Mouse (Mus musculus) megakaryocyte, embryonic 14.5 days (primary cell): Measurements from ENCODE around the gene Crlf1. TPM values are rescaled to one million over a fixed set of nuclear protein-coding genes. Genes with fewer than 3 reads are reported as not detected.
A peak's percentile ranks its signal among the peaks of the same experiment; 100 is the strongest.

Source experiments
- H3K27me3 ChIP-seq: replicated peaks from 2 replicates; pipeline ENCODE3; 2012; ENCODE audit warnings: inconsistent platforms
- H3K36me3 ChIP-seq: replicated peaks from 2 replicates; pipeline ENCODE3; 2012; ENCODE audit warnings: low read length, inconsistent platforms, mixed read lengths
- H3K4me1 ChIP-seq: 2 replicates; pipeline ENCODE4 v1.6.1; 2012; ENCODE audit warnings: inconsistent platforms
- H3K4me3 ChIP-seq: replicated peaks from 2 replicates; pipeline ENCODE3; 2012; ENCODE audit warnings: moderate library complexity, mild to moderate bottlenecking, inconsistent platforms
- H3K9me3 ChIP-seq: 2 replicates; pipeline ENCODE4 v1.6.1; 2012; ENCODE audit warnings: inconsistent platforms
- FLI1 ChIP-seq: IDR thresholded peaks from 2 replicates; pipeline ENCODE4 v1.6.1; 2012; ENCODE audit warnings: low read length, inconsistent platforms, mixed read lengths
- GATA1 ChIP-seq: IDR thresholded peaks from 3 replicates; pipeline ENCODE4 v1.6.1; 2012; ENCODE audit warnings: mixed read lengths, low read length, inconsistent platforms, borderline replicate concordance
- polyA plus RNA-seq: library from polyadenylated mRNA; stranded (reverse); fragments of >175 nt; gene quantifications from 2 replicates; pipeline ENCODE4 v1.2.3, GENCODE M21; 2012; ENCODE audit warnings: low replicate concordance; ENCODE audit not compliant: insufficient read depth

Gene Crlf1
- polyA plus RNA-seq, 1 experiment, result not detected

- H3K9me3 ChIP-seq, result 0 out of 2 replicates have a peak, but pooled peaks cover 2% of the 10 kb centered on the region
- peak overlapping the region; percentile 71 for H3K4me3 ChIP-seq
- peaks cover 99% of the 10 kb centered on the region for H3K27me3 ChIP-seq
- no peaks in the 10 kb centered on the region for H3K36me3 ChIP-seq
- TF ChIP-seq GATA1 (no peak), FLI1 (no peak)
- peaks cover 63% of the 10 kb centered on the region for H3K4me1 ChIP-seq
These were observed 1.5 kb downstream of the Crlf1 start for GRCm38 (mm10) chr8:70494416-70494945.

DNA sequence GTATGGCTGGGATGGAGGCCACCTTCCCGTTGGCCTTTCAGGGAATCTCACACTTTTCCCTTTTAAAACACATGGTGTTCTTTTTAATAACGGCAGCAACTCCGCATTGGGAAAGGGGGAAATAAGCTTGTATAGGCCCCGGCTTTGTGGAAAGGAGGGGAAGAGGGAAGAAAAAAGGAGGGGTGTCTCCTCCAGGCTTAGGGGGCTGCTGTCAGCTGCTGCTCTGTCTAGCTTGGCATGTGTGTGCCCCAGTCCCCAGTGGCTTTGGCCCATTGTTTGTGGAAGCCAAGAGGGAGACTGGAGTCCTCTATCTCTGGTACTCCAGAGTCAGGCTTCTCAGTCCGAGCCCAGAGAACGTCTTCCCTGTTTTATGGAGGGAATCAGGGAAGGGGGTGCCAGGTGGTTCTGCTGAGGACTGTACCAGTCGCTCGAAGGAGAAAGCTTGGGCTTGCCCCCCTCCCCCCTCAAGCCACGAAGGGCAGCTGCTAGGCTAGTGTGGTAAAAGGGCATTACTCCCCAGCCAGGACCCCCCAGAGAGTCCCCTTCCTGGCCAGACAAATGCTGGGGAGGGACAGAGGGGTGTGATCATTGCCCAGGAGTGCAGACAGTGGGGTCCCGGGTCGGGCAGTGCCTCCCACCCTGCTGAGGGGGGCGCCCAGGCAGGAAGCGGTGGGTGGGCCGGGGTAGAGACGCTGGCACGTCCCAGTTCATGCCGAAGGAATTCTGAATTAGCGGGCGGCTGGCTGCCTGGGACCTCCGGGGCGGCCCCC, 2.2 kb downstream of the Crlf1 start:
- TF ChIP-seq FLI1 (no peak), GATA1 (no peak)
- no peaks in the 10 kb centered on the region for H3K36me3 ChIP-seq
- H3K4me1 ChIP-seq, result peaks cover 63% of the 10 kb centered on the region
- H3K9me3 ChIP-seq, result 0 out of 2 replicates have a peak, but pooled peaks cover 2% of the 10 kb centered on the region
- peaks cover 99% of the 10 kb centered on the region for H3K27me3 ChIP-seq
- H3K4me3 ChIP-seq, result no peak overlapping the region

DNA sequence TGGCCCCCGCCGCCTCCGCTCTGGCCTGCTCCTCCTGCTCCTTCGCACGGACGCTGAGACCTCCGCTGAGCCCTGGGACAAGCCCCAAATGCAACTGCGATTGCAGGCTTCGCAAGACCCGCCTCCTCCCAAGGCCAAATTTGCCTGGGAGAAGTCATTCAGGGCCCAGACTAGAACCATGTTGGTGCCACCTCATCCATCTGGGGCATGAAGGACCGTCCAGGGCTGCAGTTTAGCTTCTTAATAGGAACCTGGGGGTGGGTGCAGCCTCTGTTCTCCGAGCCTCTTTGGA, 2.8 kb downstream of the Crlf1 start:
- no peaks in the 10 kb centered on the region for H3K36me3 ChIP-seq
- TF ChIP-seq FLI1, result no peak
- TF ChIP-seq GATA1, result no peak
- H3K9me3 ChIP-seq, result 0 out of 2 replicates have a peak, but pooled peaks cover 2% of the 10 kb centered on the region
- H3K4me1 ChIP-seq, result peaks cover 64% of the 10 kb centered on the region
- H3K4me3 ChIP-seq, result no peak overlapping the region
- peaks cover 99% of the 10 kb centered on the region for H3K27me3 ChIP-seq

GRCm38 (mm10) chr8:70500386-70501301, 7.7 kb downstream of the Crlf1 start:
- TF ChIP-seq FLI1 (no peak), GATA1 (no peak)
- Histone ChIP-seq H3K4me1 (peaks cover 66% of the 10 kb centered on the region), H3K9me3 (0 out of 2 replicates have a peak, but pooled peaks cover 2% of the 10 kb centered on the region), H3K36me3 (peaks cover 21% of the 10 kb centered on the region), H3K27me3 (peaks cover 69% of the 10 kb centered on the region), H3K4me3 (peak overlapping the region; percentile 72)

DNA sequence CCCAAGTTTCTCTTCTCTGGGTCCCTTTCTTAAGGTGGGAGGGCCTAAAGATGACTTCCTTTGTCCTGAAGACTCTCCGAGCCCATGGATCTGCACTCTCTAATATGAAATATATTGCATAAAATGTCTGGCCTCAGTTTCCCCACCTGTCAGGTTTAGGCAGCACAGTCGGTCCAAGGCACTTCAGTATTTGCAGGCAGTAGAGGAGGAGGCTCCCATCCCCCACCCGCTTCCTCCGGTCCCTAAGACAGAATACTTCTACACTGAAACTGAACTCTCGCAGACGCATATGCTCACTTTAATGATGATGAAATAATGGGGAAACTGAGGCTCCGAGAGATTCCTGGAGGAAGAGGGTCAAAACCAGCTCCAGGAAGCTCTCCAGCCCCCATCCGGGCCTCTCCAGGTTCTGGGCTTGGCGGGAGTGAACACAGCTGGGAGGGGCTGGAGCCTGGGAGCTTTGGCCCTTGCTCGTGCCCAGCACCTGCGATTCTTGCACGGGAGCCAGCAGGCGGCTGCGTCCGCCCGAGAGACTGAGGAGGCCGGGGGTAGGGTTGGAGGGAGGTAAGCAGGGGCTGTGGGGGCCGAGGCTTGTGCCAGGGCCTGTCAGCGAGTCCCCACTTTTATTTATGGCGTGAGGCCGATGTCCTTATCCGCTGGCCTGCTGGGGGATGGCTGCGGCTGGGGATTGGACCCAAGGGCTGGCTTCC, 9.0 kb downstream of the Crlf1 start:
- Histone ChIP-seq H3K36me3 (peaks cover 21% of the 10 kb centered on the region), H3K27me3 (peaks cover 56% of the 10 kb centered on the region), H3K4me1 (peaks cover 74% of the 10 kb centered on the region), H3K4me3 (no peak overlapping the region), H3K9me3 (no peaks in the 10 kb centered on the region)
- TF ChIP-seq GATA1 (no peak), FLI1 (no peak)

DNA sequence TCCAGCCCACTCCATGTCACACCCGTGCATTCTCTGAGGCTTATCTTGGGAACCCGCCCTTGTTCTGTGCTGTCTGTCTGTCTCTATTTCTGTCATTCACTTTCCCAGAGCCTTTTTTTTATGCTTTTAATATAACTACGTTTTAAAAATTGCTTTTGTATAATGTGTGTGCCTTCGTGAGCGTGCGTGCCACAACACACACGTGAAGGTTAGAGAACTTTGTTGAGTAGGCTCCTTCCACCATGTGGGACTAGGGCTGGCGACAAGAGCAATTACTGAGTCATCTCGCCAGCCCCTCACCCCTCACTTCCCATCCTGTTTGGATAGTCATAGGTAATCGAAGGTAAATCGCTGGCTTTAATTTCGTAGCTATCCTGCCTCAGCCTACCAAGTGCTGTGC, 9.6 kb downstream of the Crlf1 start:
- peaks cover 50% of the 10 kb centered on the region for H3K27me3 ChIP-seq
- no peaks in the 10 kb centered on the region for H3K9me3 ChIP-seq
- peaks cover 80% of the 10 kb centered on the region for H3K4me1 ChIP-seq
- no peak overlapping the region for H3K4me3 ChIP-seq
- TF ChIP-seq FLI1, result no peak
- TF ChIP-seq GATA1, result no peak
- peaks cover 25% of the 10 kb centered on the region for H3K36me3 ChIP-seq

DNA sequence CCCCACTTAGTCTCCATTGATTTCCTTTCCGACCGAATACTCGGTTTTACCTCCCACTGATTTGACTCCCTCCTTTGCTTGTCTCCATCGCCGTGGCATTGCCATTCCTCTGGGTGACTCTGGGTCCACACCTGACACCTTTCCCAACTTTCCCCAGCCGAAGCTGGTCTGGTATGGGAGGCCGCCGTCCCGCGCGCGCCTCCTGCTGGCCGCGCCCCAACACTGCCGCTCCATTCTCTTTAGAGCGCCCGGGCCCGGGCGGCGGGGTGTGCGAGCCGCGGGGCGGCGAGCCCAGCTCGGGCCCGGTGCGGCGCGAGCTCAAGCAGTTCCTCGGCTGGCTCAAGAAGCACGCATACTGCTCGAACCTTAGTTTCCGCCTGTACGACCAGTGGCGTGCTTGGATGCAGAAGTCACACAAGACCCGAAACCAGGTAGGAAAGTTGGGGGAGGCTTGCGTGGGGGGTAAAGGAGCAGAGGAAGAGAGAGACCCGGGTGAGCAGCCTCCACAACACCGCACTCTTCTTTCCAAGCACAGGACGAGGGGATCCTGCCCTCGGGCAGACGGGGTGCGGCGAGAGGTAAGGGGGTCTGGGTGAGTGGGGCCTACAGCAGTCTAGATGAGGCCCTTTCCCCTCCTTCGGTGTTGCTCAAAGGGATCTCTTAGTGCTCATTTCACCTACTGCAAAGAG, 10.2 kb downstream of the Crlf1 start:
- H3K9me3 ChIP-seq, result no peaks in the 10 kb centered on the region
- H3K4me3 ChIP-seq, result no peak overlapping the region
- peaks cover 31% of the 10 kb centered on the region for H3K36me3 ChIP-seq
- TF ChIP-seq GATA1, result no peak
- TF ChIP-seq FLI1, result no peak
- H3K4me1 ChIP-seq, result peaks cover 87% of the 10 kb centered on the region
- H3K27me3 ChIP-seq, result peaks cover 44% of the 10 kb centered on the region

DNA sequence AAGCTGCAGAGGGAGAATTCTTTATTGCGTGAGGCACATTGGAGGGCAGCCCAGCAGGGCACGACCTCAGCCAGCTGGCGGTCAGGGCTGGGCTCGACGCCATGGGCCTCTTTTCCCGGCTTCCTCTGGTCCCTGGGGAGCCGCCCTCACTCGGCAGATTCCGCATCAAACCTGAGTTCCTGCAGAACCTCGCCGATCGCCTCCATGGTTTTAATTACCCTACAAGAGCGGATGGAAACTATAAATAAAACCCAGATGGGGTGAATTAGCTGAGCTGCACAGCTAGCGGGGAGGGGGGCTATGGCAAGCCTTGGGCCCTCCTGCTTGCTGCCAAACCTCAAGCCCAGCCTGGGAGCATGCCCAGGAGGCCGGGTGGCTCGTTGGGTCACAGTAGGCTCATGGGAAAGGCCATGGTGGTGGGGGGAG, 11.3 kb downstream of the Crlf1 start:
- H3K27me3 ChIP-seq, result peaks cover 33% of the 10 kb centered on the region
- peaks cover 41% of the 10 kb centered on the region for H3K36me3 ChIP-seq
- H3K4me1 ChIP-seq, result peaks cover 93% of the 10 kb centered on the region
- no peak overlapping the region for H3K4me3 ChIP-seq
- no peaks in the 10 kb centered on the region for H3K9me3 ChIP-seq
- TF ChIP-seq GATA1 (no peak), FLI1 (no peak)

- peaks cover 28% of the 10 kb centered on the region for H3K27me3 ChIP-seq
- H3K4me1 ChIP-seq, result peaks cover 92% of the 10 kb centered on the region
- peak overlapping the region; percentile 20 for H3K4me3 ChIP-seq
- TF ChIP-seq GATA1 (no peak), FLI1 (no peak)
- peaks cover 42% of the 10 kb centered on the region for H3K36me3 ChIP-seq
- no peaks in the 10 kb centered on the region for H3K9me3 ChIP-seq
These were observed 11.9 kb downstream of the Crlf1 start for GRCm38 (mm10) chr8:70504851-70505250.
